Comparison of ENCODE assay signal across 9 mouse cellular contexts in the genomic region with DNA sequence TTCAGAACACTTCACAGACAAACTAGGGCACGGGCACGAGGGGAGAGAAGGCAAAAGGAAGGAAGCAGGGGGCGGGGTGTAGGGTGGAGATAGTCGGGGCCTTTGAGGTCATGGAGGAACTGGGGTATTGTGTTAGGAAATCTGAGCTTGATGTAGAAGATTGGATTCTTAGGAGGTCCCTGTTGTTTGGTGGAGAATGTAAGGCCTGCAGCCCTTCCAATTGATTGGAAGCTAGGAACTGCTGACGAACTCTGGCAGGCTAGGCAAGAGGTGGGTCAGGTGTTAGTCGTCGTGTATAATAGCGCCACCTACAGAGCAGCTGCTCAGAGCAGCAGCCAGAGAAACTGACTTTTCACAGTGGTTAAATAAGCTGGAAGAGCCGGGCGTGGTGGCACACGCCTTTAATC. TPM values are rescaled to one million over a fixed set of nuclear protein-coding genes. Genes with fewer than 3 reads are reported as not detected.
DNase-seq lines count a peak whose midpoint lies in the region; ATAC-seq and TF ChIP-seq lines count a peak whose summit lies in the region.
"Had no signal": no experiment of that assay in that cellular context is flagged by ENCODE, and none has a peak within 500 bp of the region (broad histone marks: within the 10 kb centered on the region; RNA-seq: fewer than 3 reads in every experiment).

No protein-coding gene starts in this region.

- TF ChIP-seq POLR2A in bone marrow macrophage, adult 2 months (IDR thresholded peaks at IDR 0.05; ENCODE audit: borderline replicate concordance, low read depth, low read length), result no peak

- peaks cover 8% of the 10 kb centered on the region for H3K4me1 ChIP-seq in bone marrow macrophage, adult 2 months (ENCODE audit: control insufficient read depth, insufficient read depth, low read length)
- no peaks in the 10 kb centered on the region for H3K4me1 ChIP-seq in intestine, postnatal 0 days (replicated peaks; ENCODE audit: control insufficient read depth, insufficient read depth, low read length)
- H3K4me1 ChIP-seq in neural tube, embryonic 15.5 days, result no peaks in the 10 kb centered on the region

- no peaks in the 10 kb centered on the region for H3K27me3 ChIP-seq in intestine, postnatal 0 days (replicated peaks; ENCODE audit: control insufficient read depth, insufficient read depth, low read length)
- H3K27me3 ChIP-seq in neural tube, embryonic 15.5 days (replicated peaks), result no peaks in the 10 kb centered on the region
- H3K27me3 ChIP-seq: limb, embryonic 12.5 days had no signal

- H3K9ac ChIP-seq in intestine, postnatal 0 days (ENCODE audit: low read depth, low read length), result no peak overlapping the region
- no peak overlapping the region for H3K9ac ChIP-seq in neural tube, embryonic 15.5 days (replicated peaks)
- H3K9ac ChIP-seq: limb, embryonic 12.5 days had no signal

- no peaks in the 10 kb centered on the region for H3K9me3 ChIP-seq in intestine, postnatal 0 days (ENCODE audit: control insufficient read depth)
- no peaks in the 10 kb centered on the region for H3K9me3 ChIP-seq in neural tube, embryonic 15.5 days (replicated peaks)
- H3K9me3 ChIP-seq: limb, embryonic 12.5 days had no signal

- H3K36me3 ChIP-seq in intestine, postnatal 0 days (ENCODE audit: control insufficient read depth, insufficient read depth), result no peaks in the 10 kb centered on the region
- H3K36me3 ChIP-seq in neural tube, embryonic 15.5 days, result no peaks in the 10 kb centered on the region
- H3K36me3 ChIP-seq: limb, embryonic 12.5 days had no signal

- peak overlapping the region; percentile 44 for H3K4me2 ChIP-seq in intestine, postnatal 0 days (replicated peaks; ENCODE audit: low read depth)
- H3K4me2 ChIP-seq in neural tube, embryonic 15.5 days, result no peak overlapping the region
- H3K4me2 ChIP-seq: limb, embryonic 12.5 days had no signal

- TF ChIP-seq CTCF in bone marrow macrophage, adult 2 months (IDR thresholded peaks at IDR 0.05; ENCODE audit: low read depth, low read length), result peak; percentile 90
- peak; percentile 72 for TF ChIP-seq CTCF in intestine, postnatal 0 days (IDR thresholded peaks at IDR 0.05; ENCODE audit: low read depth)

- no peak overlapping the region for H3K27ac ChIP-seq in bone marrow macrophage, adult 2 months (ENCODE audit: insufficient read depth, low read depth, low read length)
- H3K27ac ChIP-seq in intestine, postnatal 0 days (ENCODE audit: low read depth, low read length), result no peak overlapping the region
- H3K27ac ChIP-seq in neural tube, embryonic 15.5 days (replicated peaks), result no peak overlapping the region
- H3K27ac ChIP-seq: limb, embryonic 12.5 days had no signal

- ATAC-seq in erythroblast, adult 5-6 weeks (replicated peaks; ENCODE audit: low FRiP score, poor library complexity, severe bottlenecking), result peak; percentile 90
- no peak; the same call in 1 of the 2 replicates for ATAC-seq in intestine, postnatal 0 days
- no peak for ATAC-seq in neural tube, embryonic 15.5 days (ENCODE audit: low FRiP score)

- 27% methylated on average over 11 of the region's 11 CpGs for WGBS in intestine, postnatal 0 days
- 40% methylated on average over 11 of the region's 11 CpGs for whole genome bisulfite sequencing in neural tube, embryonic 15.5 days

- DNase-seq in urinary bladder, postnatal 36 days (ENCODE audit: low spot score in 2 of 2), result peak; percentile 10 to 24
- no peak for DNase-seq in urinary bladder, postnatal 25 days (ENCODE audit: low spot score)
- DNase-seq in lung, postnatal 36 days, result peak; percentile 90
- DNase-seq in thymus, postnatal 36 days, result peak; percentile 77 to 81

- H3K4me3 ChIP-seq in bone marrow macrophage, adult 2 months (ENCODE audit: insufficient read depth, low read length), result peak overlapping the region; percentile 31
- H3K4me3 ChIP-seq in intestine, postnatal 0 days (ENCODE audit: low read depth, low read length), result no peak overlapping the region
- H3K4me3 ChIP-seq in neural tube, embryonic 15.5 days (replicated peaks), result no peak overlapping the region
- H3K4me3 ChIP-seq: limb, embryonic 12.5 days had no signal

RNA-seq across cellular contexts. Expression of a gene that starts 35.8 kb away (rescaled TPM):
- 0.32 and 0.49 TPM in 2 replicates for polyA plus RNA-seq in bone marrow macrophage, adult 2 months (2012; ENCODE audit: insufficient read depth, insufficient read length, missing spikeins)
- total RNA-seq in erythroblast, adult 5-6 weeks (2015; ENCODE audit: low replicate concordance), result not detected in 2 replicates
- 0.68 TPM in 1 of 2 replicates, not detected in the other for total RNA-seq in erythroblast, adult 5-6 weeks (2017; ENCODE audit: low replicate concordance)
- polyA plus RNA-seq in intestine, postnatal 0 days (2015; fragmentation: Nextera tagmentation; extraction: Ambion mirVana), result 4.0 and 4.3 TPM in 2 replicates
- 157 and 168 TPM in 2 replicates for polyA plus RNA-seq in neural tube, embryonic 15.5 days (2015; fragmentation: Nextera tagmentation; extraction: Ambion mirVana)

Comparison
In these comparisons a context has a peak if more than half of its experiments do, and no peak if none do; other contexts are left out.
1. RNA of a gene that starts 35.8 kb away (polyA plus RNA-seq): 157 to 168 TPM in neural tube, embryonic 15.5 days; 4.0 to 4.3 TPM in intestine, postnatal 0 days and 0.32 to 0.49 TPM in bone marrow macrophage, adult 2 months; every median in the first group is over 10 times any median in the second.